Mouse (Mus musculus) neural tube, embryonic 14.5 days (tissue): Measurements from ENCODE around the gene Dnajb13. TPM values are rescaled to one million over a fixed set of nuclear protein-coding genes. Genes with fewer than 3 reads are reported as not detected.

ENCODE experiments used
- ATAC-seq: fragments of 200-750 bp; cut with Nextera tagmentation; 2 replicates; pipeline ENCODE4 v1.8.0; 2017; ENCODE audit warnings: low read depth, mild to moderate bottlenecking, moderate TSS enrichment, moderate library complexity
- H3K27ac ChIP-seq: fragments of 300-500 bp; sonication (generic); 2 replicates; pipeline ENCODE4 v1.5.1; 2014; ENCODE audit warnings: low read depth, mild to moderate bottlenecking, control low read depth, low read length, moderate library complexity, mixed read lengths
- H3K27me3 ChIP-seq: fragments of 300-500 bp; sonication (generic); 2 replicates; pipeline ENCODE4 v1.6.1; 2014; ENCODE audit warnings: low read length; ENCODE audit not compliant: control insufficient read depth, insufficient read depth
- H3K36me3 ChIP-seq: fragments of 300-500 bp; sonication (generic); 2 replicates; pipeline ENCODE4 v1.6.1; 2014; ENCODE audit warnings: low read length, mixed read lengths; ENCODE audit not compliant: control insufficient read depth, insufficient read depth
- H3K4me1 ChIP-seq: fragments of 300-500 bp; sonication (generic); 2 replicates; pipeline ENCODE4 v1.6.1; 2014; ENCODE audit warnings: low read length; ENCODE audit not compliant: control insufficient read depth, insufficient read depth
- H3K4me2 ChIP-seq: fragments of 300-500 bp; sonication (generic); 2 replicates; pipeline ENCODE4 v1.6.1; 2014; ENCODE audit warnings: mild to moderate bottlenecking, low read depth, low read length, control low read depth
- H3K4me3 ChIP-seq: fragments of 300-500 bp; sonication (generic); 2 replicates; pipeline ENCODE4 v1.5.1; 2014; ENCODE audit warnings: low read depth, low read length, control low read depth, mixed read lengths
- H3K9ac ChIP-seq: fragments of 300-500 bp; sonication (generic); replicated peaks from 2 replicates; pipeline ENCODE4 v1.6.1; 2014; ENCODE audit warnings: low read depth, mild to moderate bottlenecking, control low read depth, low read length, mixed read lengths
- H3K9me3 ChIP-seq: fragments of 300-500 bp; sonication (generic); 2 replicates; pipeline ENCODE4 v1.6.1; 2016; ENCODE audit warnings: low read length; ENCODE audit not compliant: control insufficient read depth
- WGBS: fragments of 180-500 bp; shearing (Covaris S2); extraction: QIAGEN DNeasy Blood & Tissue Kit; methylation state at CpG from one replicate; pipeline ENCODE4 v1.1.7; 2014; 5-methylcytosine and 5-hydroxymethylcytosine counted together
- polyA plus RNA-seq: library from polyadenylated mRNA; unstranded; fragments of >200 nt; fragmentation: Nextera tagmentation; extraction: Ambion mirVana; gene quantifications from 2 replicates; pipeline ENCODE4 v1.2.1, GENCODE M21; 2014

Gene Dnajb13
- polyA plus RNA-seq, 1 experiment from 2014 or later = 4.2 TPM

GRCm38 (mm10) chr7:100501844-100502373 is 12.9 kb downstream of the Dnajb13 start:
- Histone ChIP-seq H3K4me1 (no peaks in the 10 kb centered on the region), H3K27ac (no peak overlapping the region), H3K27me3 (no peaks in the 10 kb centered on the region), H3K9me3 (no peaks in the 10 kb centered on the region), H3K36me3 (0 out of 2 replicates have a peak, but pooled peaks cover 2% of the 10 kb centered on the region), H3K4me3 (no peak overlapping the region), H3K9ac (no peak overlapping the region), H3K4me2 (no peak overlapping the region)
- WGBS = 62% methylated on average over 2 of the region's 2 CpGs
- ATAC-seq = no peak

DNA sequence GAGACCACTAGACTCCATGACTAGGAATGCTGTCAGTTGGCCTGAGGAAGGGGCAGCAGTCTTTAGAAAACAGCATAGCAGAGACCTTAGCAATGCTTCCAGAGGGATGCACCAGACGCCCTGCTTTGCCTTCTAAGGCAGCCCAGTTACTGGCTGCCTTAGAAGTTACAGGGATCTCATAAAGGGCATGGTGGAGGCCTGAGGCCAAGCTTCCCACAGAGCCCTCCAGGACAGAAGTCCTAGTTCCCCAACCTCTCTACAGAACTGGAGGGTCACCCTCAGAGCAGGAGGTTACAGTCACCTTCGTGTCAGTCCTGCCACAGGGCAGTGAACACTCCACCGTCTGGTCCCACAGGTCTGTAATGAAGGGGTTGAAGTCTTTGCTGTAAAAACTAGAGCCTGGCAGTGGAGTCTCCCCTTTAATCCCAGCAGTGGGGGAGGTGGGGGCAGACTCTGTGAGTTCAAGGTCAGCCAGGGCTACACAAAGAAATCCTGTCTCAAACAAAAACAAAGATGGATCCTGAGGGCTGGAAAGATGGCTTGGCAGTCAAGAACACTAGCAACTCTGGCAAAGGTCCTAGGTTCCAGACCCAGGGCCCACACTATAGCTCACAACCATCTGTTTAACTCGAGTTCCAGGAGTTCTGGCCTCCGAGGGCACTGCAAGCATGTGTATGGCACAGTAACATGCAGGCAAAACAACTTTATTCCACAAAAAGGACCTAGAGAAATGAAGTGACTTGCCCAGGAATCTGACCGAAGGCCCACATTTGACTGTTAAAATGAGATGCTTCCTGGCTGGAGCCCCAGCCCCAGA is 13.5 kb downstream of the Dnajb13 start:
- H3K9me3 ChIP-seq = no peaks in the 10 kb centered on the region
- 0 out of 2 replicates have a peak, but pooled peaks cover 2% of the 10 kb centered on the region for H3K36me3 ChIP-seq
- no peak overlapping the region for H3K27ac ChIP-seq
- H3K27me3 ChIP-seq = no peaks in the 10 kb centered on the region
- H3K4me3 ChIP-seq = no peak overlapping the region
- H3K9ac ChIP-seq = no peak overlapping the region
- no peaks in the 10 kb centered on the region for H3K4me1 ChIP-seq
- 78% methylated on average over 6 of the region's 6 CpGs for WGBS
- no peak for ATAC-seq
- no peak overlapping the region for H3K4me2 ChIP-seq

- 69% methylated on average over 16 of the region's 16 CpGs for WGBS
- Histone ChIP-seq H3K4me2 (no peak overlapping the region), H3K9me3 (no peaks in the 10 kb centered on the region), H3K4me3 (no peak overlapping the region), H3K27ac (no peak overlapping the region), H3K4me1 (peaks cover 4% of the 10 kb centered on the region), H3K9ac (no peak overlapping the region), H3K36me3 (0 out of 2 replicates have a peak, but pooled peaks cover 2% of the 10 kb centered on the region), H3K27me3 (no peaks in the 10 kb centered on the region)
- ATAC-seq = no peak
Measured at GRCm38 (mm10) chr7:100500276-100500977, 14.3 kb downstream of the Dnajb13 start.

- ATAC-seq = no peak
Measured at GRCm38 (mm10) chr7:100499465-100499864, 15.3 kb downstream of the Dnajb13 start.

DNA sequence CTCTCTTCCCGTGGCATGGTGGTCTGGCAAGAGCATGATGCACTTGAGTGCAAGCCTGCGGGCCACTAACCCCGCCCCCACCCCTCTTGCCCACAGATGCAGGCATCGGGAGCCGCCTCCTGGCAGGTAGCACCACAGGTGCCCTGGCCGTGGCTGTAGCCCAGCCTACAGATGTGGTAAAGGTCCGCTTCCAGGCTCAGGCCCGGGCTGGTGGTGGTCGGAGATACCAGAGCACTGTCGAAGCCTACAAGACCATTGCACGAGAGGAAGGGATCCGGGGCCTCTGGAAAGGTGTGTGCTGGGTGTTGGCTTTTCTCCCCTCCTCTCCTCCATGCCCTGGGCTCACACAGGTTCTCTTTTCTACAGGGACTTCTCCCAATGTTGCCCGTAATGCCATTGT is 16.8 kb downstream of the Dnajb13 start:
- Histone ChIP-seq H3K4me2 (no peak overlapping the region), H3K9ac (no peak overlapping the region), H3K9me3 (no peaks in the 10 kb centered on the region), H3K36me3 (0 out of 2 replicates have a peak, but pooled peaks cover 2% of the 10 kb centered on the region), H3K4me3 (no peak overlapping the region), H3K27ac (no peak overlapping the region), H3K4me1 (peaks cover 9% of the 10 kb centered on the region), H3K27me3 (no peaks in the 10 kb centered on the region)
- 91% methylated on average over 13 of the region's 13 CpGs for WGBS
- ATAC-seq = no peak

More at GRCm38 (mm10) chr7:100499465-100499864, 15.3 kb downstream of the Dnajb13 start:
- peaks cover 9% of the 10 kb centered on the region for H3K4me1 ChIP-seq
- 0 out of 2 replicates have a peak, but pooled peaks cover 2% of the 10 kb centered on the region for H3K36me3 ChIP-seq
- no peak overlapping the region for H3K4me2 ChIP-seq
- H3K9me3 ChIP-seq = no peaks in the 10 kb centered on the region
- H3K27me3 ChIP-seq = no peaks in the 10 kb centered on the region
- no peak overlapping the region for H3K4me3 ChIP-seq
- H3K27ac ChIP-seq = no peak overlapping the region
- no peak overlapping the region for H3K9ac ChIP-seq

DNA sequence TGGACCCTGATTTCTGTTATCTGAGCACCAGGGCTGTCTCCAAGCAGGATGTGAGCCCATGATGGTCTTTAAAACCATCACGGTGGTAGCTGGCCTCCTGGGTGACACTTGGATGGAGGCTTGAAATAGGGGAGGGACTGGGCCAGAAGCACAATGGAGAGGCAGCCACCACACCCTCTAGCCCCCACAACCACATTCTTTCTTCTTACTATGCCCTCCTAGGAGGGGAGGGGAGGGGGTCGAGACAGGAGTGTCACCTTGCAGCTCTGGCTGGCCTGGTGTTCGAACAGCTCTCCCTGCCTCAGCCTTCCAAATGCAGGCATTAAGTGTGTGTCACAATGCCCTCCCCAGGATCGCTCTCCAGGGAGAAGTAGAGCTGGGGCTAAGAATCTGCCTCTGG is 17.4 kb downstream of the Dnajb13 start:
- H3K4me3 ChIP-seq = no peak overlapping the region
- no peak overlapping the region for H3K9ac ChIP-seq
- 0 out of 2 replicates have a peak, but pooled peaks cover 2% of the 10 kb centered on the region for H3K36me3 ChIP-seq
- no peak for ATAC-seq
- H3K4me1 ChIP-seq = peaks cover 14% of the 10 kb centered on the region
- no peak overlapping the region for H3K27ac ChIP-seq
- H3K9me3 ChIP-seq = no peaks in the 10 kb centered on the region
- no peaks in the 10 kb centered on the region for H3K27me3 ChIP-seq
- 74% methylated on average over 4 of the region's 4 CpGs for WGBS
- no peak overlapping the region for H3K4me2 ChIP-seq

DNA sequence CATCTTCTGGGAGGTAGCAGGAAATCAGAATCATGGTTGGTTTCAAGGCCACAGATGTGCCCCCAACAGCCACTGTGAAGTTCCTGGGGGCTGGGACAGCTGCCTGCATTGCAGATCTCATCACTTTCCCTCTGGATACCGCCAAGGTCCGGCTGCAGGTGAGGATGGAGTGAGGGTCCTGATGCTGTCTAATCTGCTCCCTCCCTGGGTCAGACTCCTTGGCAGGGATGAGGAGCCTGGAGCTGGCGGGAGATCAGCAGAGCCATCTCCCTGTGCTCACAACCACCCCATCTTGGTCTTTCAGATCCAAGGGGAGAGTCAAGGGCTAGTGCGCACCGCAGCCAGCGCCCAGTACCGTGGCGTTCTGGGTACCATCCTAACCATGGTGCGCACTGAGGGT is 18.0 kb downstream of the Dnajb13 start:
- H3K27me3 ChIP-seq = no peaks in the 10 kb centered on the region

GRCm38 (mm10) chr7:100496371-100496770 is 18.4 kb downstream of the Dnajb13 start:
- no peaks in the 10 kb centered on the region for H3K27me3 ChIP-seq
- H3K4me3 ChIP-seq = no peak overlapping the region
- ATAC-seq = no peak
- H3K4me1 ChIP-seq = peaks cover 14% of the 10 kb centered on the region
- H3K9me3 ChIP-seq = no peaks in the 10 kb centered on the region
- H3K4me2 ChIP-seq = 0 out of 2 replicates have a peak overlapping the region, but pooled peaks have one; percentile 16
- H3K36me3 ChIP-seq = 0 out of 2 replicates have a peak, but pooled peaks cover 2% of the 10 kb centered on the region
- WGBS = 85% methylated on average over 6 of the region's 6 CpGs
- peak overlapping the region; percentile 78 for H3K27ac ChIP-seq
- no peak overlapping the region for H3K9ac ChIP-seq

More for the DNA sequence above, 18.0 kb downstream of the Dnajb13 start:
- Histone ChIP-seq H3K9me3 (no peaks in the 10 kb centered on the region), H3K27ac (no peak overlapping the region), H3K9ac (no peak overlapping the region), H3K4me3 (no peak overlapping the region), H3K4me1 (peaks cover 14% of the 10 kb centered on the region), H3K4me2 (no peak overlapping the region), H3K36me3 (0 out of 2 replicates have a peak, but pooled peaks cover 2% of the 10 kb centered on the region)
- 99% methylated on average over 9 of the region's 9 CpGs for WGBS
- no peak for ATAC-seq
